Mouse (Mus musculus): ENCODE results near the gene Prkd2.

- TF ChIP-seq MAX (IDR thresholded peaks at IDR 0.05; ENCODE audit: low read depth) = no peak
- TF ChIP-seq USF1 (IDR thresholded peaks at IDR 0.05; ENCODE audit: low read depth) = no peak
- TF ChIP-seq TCF12 (IDR thresholded peaks at IDR 0.05; ENCODE audit: insufficient read depth, poor library complexity, severe bottlenecking) = no peak
- TF ChIP-seq TCF3 (IDR thresholded peaks at IDR 0.05; ENCODE audit: insufficient read length, low read depth) = no peak
- peak; percentile 38 for TF ChIP-seq POLR2A (IDR thresholded peaks at IDR 0.05; ENCODE audit: insufficient read length, low read depth)
- TF ChIP-seq POLR2AphosphoS2 (IDR thresholded peaks at IDR 0.05; ENCODE audit: insufficient read length, low read depth) = no peak
- no peak for TF ChIP-seq E2F4 (IDR thresholded peaks at IDR 0.05; ENCODE audit: insufficient read depth)
- peak in 1 of 3 experiments; percentile 36 for TF ChIP-seq MYOD1 (IDR thresholded peaks at IDR 0.05; ENCODE audit: control insufficient read depth in 1 of 3, insufficient read length in 2 of 3, low read depth in 2 of 3)
Measured at GRCm38 (mm10) chr7:16875326-16875725, 32.6 kb downstream of the Prkd2 start.
